Mouse (Mus musculus): ENCODE results near the gene Mfsd4b4. TPM values are rescaled to one million over a fixed set of nuclear protein-coding genes. Genes with fewer than 3 reads are reported as not detected.

The Mfsd4b4 gene
- polyA plus RNA-seq, 1 experiment from 2014 or later, result 4.6 TPM

DNA sequence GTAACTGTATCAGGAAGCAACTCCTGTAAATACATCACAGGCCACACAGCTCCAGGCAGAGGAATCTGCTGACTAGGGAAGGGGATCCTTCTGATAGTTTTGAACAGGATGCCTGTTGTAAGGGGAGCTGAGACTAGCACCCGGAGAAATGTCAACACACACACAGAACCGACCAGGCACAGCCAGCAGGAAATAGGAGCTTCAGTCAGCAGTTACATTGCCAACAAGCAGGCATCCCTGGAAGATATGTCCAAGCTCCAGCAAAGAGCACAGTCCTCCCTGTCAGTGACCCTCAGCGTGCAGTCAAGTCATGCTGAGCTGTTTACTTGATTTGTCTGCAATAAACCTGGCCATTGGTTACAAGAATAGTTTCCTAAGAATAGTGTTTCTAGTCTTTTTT lies 10.4 kb downstream of the Mfsd4b4 start:
- H3K4me2 ChIP-seq, result no peak overlapping the region
- 72% methylated on average over 3 of the region's 3 CpGs for WGBS
- ATAC-seq (ENCODE audit: insufficient number of reproducible peaks, low FRiP score, low TSS enrichment, low read depth), result no peak
- no peak overlapping the region for H3K27ac ChIP-seq
- H3K9ac ChIP-seq, result no peak overlapping the region
- no peaks in the 10 kb centered on the region for H3K4me1 ChIP-seq
- no peaks in the 10 kb centered on the region for H3K9me3 ChIP-seq
- H3K4me3 ChIP-seq, result no peak overlapping the region
- H3K27me3 ChIP-seq, result no peaks in the 10 kb centered on the region
- H3K36me3 ChIP-seq, result 0 out of 2 replicates have a peak, but pooled peaks cover 6% of the 10 kb centered on the region

DNA sequence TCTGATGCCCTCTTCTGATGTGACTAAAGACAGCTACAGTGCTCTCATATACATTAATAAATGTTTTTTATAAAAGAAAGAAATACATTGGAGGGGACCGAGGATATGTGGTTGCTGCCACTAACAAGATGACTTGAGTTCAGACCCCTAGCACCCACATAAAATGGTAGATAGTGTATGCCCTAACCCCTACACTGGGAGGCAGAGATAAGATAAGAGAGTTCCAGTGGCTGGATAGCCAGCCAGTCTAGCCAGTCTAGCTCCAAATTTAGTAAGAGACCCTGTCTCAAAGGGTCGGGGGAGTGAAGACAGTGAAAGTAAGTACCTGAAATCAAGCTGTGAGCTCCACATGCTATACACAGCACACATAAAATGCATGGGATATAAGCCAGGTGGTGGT lies 33.5 kb downstream of the Mfsd4b4 start:
- no peak overlapping the region for H3K4me2 ChIP-seq

DNA sequence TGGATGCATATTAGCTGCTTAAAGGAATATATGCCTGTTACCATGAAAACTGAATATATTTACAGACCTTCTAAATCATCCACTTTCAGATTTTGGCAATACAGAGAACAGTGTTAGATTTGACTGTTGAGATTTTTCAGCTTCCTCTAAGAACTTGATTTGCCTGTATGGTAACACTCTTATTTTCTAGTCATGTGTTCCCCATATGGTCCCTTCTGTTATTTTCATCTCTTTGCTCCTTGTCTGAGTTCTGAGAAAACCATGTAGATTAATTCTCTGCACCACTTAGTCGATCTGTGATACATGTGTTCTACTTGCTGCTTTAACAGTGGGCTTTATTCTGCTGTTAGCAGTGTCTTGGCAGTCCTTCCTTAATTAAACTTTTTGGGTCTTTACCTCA lies 56.4 kb downstream of the Mfsd4b4 start:
- no peak for ATAC-seq (ENCODE audit: insufficient number of reproducible peaks, low FRiP score, low TSS enrichment, low read depth)
- Histone ChIP-seq H3K36me3 (peaks cover 31% of the 10 kb centered on the region), H3K27ac (no peak overlapping the region), H3K4me1 (no peaks in the 10 kb centered on the region), H3K4me2 (no peak overlapping the region), H3K9me3 (no peaks in the 10 kb centered on the region), H3K27me3 (no peaks in the 10 kb centered on the region), H3K9ac (no peak overlapping the region), H3K4me3 (no peak overlapping the region)
- WGBS, result 55% methylated on average over 1 of the region's 1 CpGs

More for the DNA sequence above, 33.5 kb downstream of the Mfsd4b4 start:
- Histone ChIP-seq H3K27ac (no peak overlapping the region), H3K27me3 (no peaks in the 10 kb centered on the region), H3K4me1 (no peaks in the 10 kb centered on the region), H3K9ac (no peak overlapping the region), H3K36me3 (peaks cover 50% of the 10 kb centered on the region), H3K9me3 (no peaks in the 10 kb centered on the region), H3K4me3 (no peak overlapping the region)
- WGBS, result 93% methylated on average over 2 of the region's 2 CpGs
- no peak for ATAC-seq (ENCODE audit: insufficient number of reproducible peaks, low FRiP score, low TSS enrichment, low read depth)

Other genes starting within 250 kb of the Mfsd4b4 start
- gene Rev3l, start 167.1 kb downstream of the Mfsd4b4 start, polyA plus RNA-seq (2015; fragmentation: Nextera tagmentation; extraction: Ambion mirVana), result 14.7 and 16.1 TPM in 2 replicates
- gene Mfsd4b2, start 27.7 kb upstream of the Mfsd4b4 start, polyA plus RNA-seq (2015; fragmentation: Nextera tagmentation; extraction: Ambion mirVana), result not detected in 2 replicates
- gene Mfsd4b3, start 60.9 kb upstream of the Mfsd4b4 start, polyA plus RNA-seq (2015; fragmentation: Nextera tagmentation; extraction: Ambion mirVana), result 0.70 and 0.89 TPM in 2 replicates
- gene Mfsd4b5, start 87.4 kb upstream of the Mfsd4b4 start, polyA plus RNA-seq (2015; fragmentation: Nextera tagmentation; extraction: Ambion mirVana), result 0.09 and 0.10 TPM in 2 replicates
- gene Mfsd4b1, start 126.0 kb upstream of the Mfsd4b4 start, polyA plus RNA-seq (2015; fragmentation: Nextera tagmentation; extraction: Ambion mirVana), result 0.32 and 0.67 TPM in 2 replicates
- gene Slc16a10, start 243.0 kb upstream of the Mfsd4b4 start, polyA plus RNA-seq (2015; fragmentation: Nextera tagmentation; extraction: Ambion mirVana), result 7.3 and 7.9 TPM in 2 replicates